Mouse (Mus musculus) ES-E14 (cell line): ENCODE data around the gene Pex1.

ENCODE experiments used
- CHD2 ChIP-seq: IDR thresholded peaks from 2 replicates; pipeline ENCODE4 v1.6.1; 2014; ENCODE audit warnings: mild to moderate bottlenecking, low read depth, low read length, inconsistent platforms
- HCFC1 ChIP-seq: IDR thresholded peaks from 2 replicates; pipeline ENCODE4 v1.6.1; 2012; ENCODE audit warnings: low read length, inconsistent platforms, borderline replicate concordance; ENCODE audit not compliant: insufficient read depth
- MAFK ChIP-seq: IDR thresholded peaks from 2 replicates; pipeline ENCODE4 v1.6.1; 2014; ENCODE audit warnings: mild to moderate bottlenecking, low read depth, low read length, inconsistent platforms; ENCODE audit not compliant: insufficient read depth
- ZC3H11A ChIP-seq: IDR thresholded peaks from 2 replicates; pipeline ENCODE4 v1.6.1; 2012; ENCODE audit warnings: low read depth, mild to moderate bottlenecking, inconsistent platforms, low read length, borderline replicate concordance

DNA sequence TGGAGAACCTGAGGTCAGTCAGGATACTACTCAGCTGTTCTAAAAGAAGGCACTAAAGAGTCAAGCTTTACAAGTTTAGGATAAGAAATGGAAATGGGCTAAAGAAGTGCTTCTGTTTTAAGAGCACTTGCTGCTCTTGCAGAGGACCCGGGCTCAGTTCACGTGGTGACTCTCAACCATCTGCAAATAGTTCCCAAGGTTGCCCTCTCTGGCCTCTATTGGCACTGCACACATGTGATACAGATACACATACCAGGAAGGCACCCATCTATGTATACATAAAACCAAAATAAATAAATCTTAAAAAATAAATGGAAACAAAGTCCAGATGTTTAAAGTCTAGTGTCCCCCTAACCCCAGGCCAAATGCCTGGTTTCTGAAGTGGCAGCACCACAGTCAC, 21.0 kb upstream of the Pex1 start:
- no peak for TF ChIP-seq CHD2
- no peak for TF ChIP-seq HCFC1
- no peak for TF ChIP-seq MAFK
- TF ChIP-seq ZC3H11A, result no peak
